Comparison of ENCODE assay signal across 22 mouse cellular contexts in genomic region chr4:145099344-145099743, GRCm38 (mm10).
"Had no signal": no experiment of that assay in that cellular context is flagged by ENCODE, and none has a peak within 500 bp of the region (broad histone marks: within the 10 kb centered on the region; RNA-seq: fewer than 3 reads in every experiment).

No protein-coding gene starts in this region.

- H3K27ac ChIP-seq: kidney, postnatal 0 days; layer of hippocampus, adult 2 months; limb, embryonic 10.5 days; limb, embryonic 13.5 days; liver, embryonic 12.5 days; liver, embryonic 15.5 days; lung, embryonic 15.5 days; neural tube, embryonic 12.5 days; neural tube, embryonic 15.5 days; stomach, postnatal 0 days had no signal

- DNase-seq: layer of hippocampus, adult 9-11 months; liver; lung, adult 18-20 months; lung, postnatal 10 days; lung, postnatal 36 days; midbrain, embryonic 14.5 days; right cerebral cortex, adult 18-20 months; right cerebral cortex, postnatal 14 days; right cerebral cortex, postnatal 4 days; thymus, adult 2 months; thymus, postnatal 14 days; thymus, postnatal 4 days had no signal

- H3K4me3 ChIP-seq: layer of hippocampus, adult 2 months; limb, embryonic 10.5 days; limb, embryonic 13.5 days; liver, embryonic 12.5 days; liver, embryonic 15.5 days; lung, embryonic 15.5 days; neural tube, embryonic 12.5 days; neural tube, embryonic 15.5 days had no signal
